Mouse (Mus musculus): Measurements from ENCODE around the gene Sgta. TPM values are rescaled to one million over a fixed set of nuclear protein-coding genes. Genes with fewer than 3 reads are reported as not detected.

Sgta gene
- polyA plus RNA-seq, 1 experiment = 66.8 TPM

DNA sequence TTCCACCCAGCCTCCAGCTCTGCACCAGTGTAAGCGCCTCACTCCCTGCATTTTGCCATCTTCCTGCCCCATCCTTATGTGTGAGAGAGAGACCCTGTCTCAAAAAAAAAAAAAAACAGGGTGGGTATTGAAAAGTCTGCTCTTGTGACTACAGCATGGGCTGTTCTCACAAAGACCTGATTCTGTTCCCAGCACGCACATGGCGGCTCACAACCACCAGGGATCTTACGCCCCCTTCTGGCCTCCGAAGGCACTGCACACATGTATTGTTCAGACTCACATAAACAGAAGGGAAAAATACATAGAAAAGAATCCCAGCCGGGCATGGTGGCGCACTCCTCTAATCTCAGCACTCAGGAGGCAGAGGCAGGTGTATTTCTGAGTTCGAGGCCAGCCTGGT, 37.2 kb downstream of the Sgta start:
- H3K27ac ChIP-seq (ENCODE audit: insufficient read depth, low read depth, low read length) = no peak overlapping the region
- H3K4me3 ChIP-seq (ENCODE audit: insufficient read depth, low read length) = no peak overlapping the region
- TF ChIP-seq POLR2A (IDR thresholded peaks at IDR 0.05; ENCODE audit: borderline replicate concordance, low read depth, low read length) = no peak
- peak; percentile 41; the same call in 1 of the 2 replicates for TF ChIP-seq CTCF (IDR thresholded peaks at IDR 0.05; ENCODE audit: low read depth, low read length)
- peaks cover 10% of the 10 kb centered on the region for H3K4me1 ChIP-seq (ENCODE audit: control insufficient read depth, insufficient read depth, low read length)

DNA sequence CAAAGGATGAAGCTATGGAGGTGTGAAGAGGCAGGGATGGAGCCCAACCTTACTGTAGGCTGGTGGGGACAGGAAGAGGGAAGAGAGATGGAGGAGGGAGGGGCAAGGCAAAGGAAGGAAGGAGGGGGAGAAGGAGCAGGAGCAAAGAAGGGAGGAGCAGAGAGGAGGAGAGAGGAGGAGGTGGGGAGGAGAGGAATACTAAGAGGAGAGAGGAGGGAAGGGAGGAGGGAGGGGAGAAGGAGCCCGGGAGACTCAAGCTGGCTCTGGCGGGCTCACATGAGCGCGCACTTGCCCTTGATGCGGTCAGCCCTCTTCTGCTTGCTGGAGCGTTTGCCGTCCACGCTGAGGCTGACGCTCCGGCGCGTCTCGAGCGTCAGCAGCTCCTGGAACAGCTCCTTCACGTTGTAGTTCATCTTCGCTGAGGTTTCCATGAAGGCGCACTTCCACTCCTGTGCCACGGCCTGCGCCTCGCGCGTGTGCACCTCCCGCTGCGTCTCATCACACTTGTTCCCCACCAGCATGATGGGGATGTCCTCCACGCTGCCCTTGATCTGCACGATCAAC, 38.4 kb downstream of the Sgta start:
- TF ChIP-seq CTCF (IDR thresholded peaks at IDR 0.05; ENCODE audit: low read depth, low read length) (no peak), POLR2A (IDR thresholded peaks at IDR 0.05; ENCODE audit: borderline replicate concordance, low read depth, low read length) (no peak)
- peak overlapping the region; percentile 9 for H3K4me3 ChIP-seq (ENCODE audit: insufficient read depth, low read length)
- no peaks in the 10 kb centered on the region; the same call in 1 of the 2 replicates for H3K4me1 ChIP-seq (ENCODE audit: control insufficient read depth, insufficient read depth, low read length)
- no peak overlapping the region for H3K27ac ChIP-seq (ENCODE audit: insufficient read depth, low read depth, low read length)

GRCm38 (mm10) chr10:81020207-81020606, 39.8 kb downstream of the Sgta start:
- Histone ChIP-seq H3K27ac (ENCODE audit: insufficient read depth, low read depth, low read length) (no peak overlapping the region), H3K4me3 (ENCODE audit: insufficient read depth, low read length) (no peak overlapping the region), H3K4me1 (ENCODE audit: control insufficient read depth, insufficient read depth, low read length) (peaks cover 1% of the 10 kb centered on the region; the same call in 1 of the 2 replicates)
- TF ChIP-seq POLR2A (IDR thresholded peaks at IDR 0.05; ENCODE audit: borderline replicate concordance, low read depth, low read length) = no peak
- TF ChIP-seq CTCF (IDR thresholded peaks at IDR 0.05; ENCODE audit: low read depth, low read length) = no peak

DNA sequence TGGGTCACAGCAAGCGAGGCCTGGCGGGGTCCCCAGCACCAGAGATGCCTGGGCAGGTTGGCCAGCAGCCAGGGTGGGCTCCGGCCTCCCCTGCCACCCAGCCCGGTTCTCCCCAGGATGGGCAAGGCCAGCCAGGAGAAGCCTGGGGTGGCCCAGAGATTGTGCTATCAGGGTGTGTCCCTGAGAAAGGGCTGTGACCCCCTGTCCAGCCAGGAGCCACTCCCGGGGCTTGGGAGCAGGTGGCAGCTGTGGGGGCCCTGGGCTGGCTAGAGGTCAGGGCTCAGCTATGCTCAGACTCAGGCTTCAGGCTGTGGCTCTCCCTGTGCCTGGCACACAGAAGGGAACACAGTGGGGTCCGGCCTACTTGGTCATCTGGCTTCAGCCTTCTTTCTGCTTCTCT, 40.3 kb downstream of the Sgta start:
- peaks cover 2% of the 10 kb centered on the region; the same call in 1 of the 2 replicates for H3K4me1 ChIP-seq (ENCODE audit: control insufficient read depth, insufficient read depth, low read length)
- TF ChIP-seq CTCF (IDR thresholded peaks at IDR 0.05; ENCODE audit: low read depth, low read length) (no peak), POLR2A (IDR thresholded peaks at IDR 0.05; ENCODE audit: borderline replicate concordance, low read depth, low read length) (no peak)
- no peak overlapping the region for H3K4me3 ChIP-seq (ENCODE audit: insufficient read depth, low read length)
- H3K27ac ChIP-seq (ENCODE audit: insufficient read depth, low read depth, low read length) = no peak overlapping the region

- TF ChIP-seq CTCF (IDR thresholded peaks at IDR 0.05; ENCODE audit: low read depth, low read length) (no peak), POLR2A (IDR thresholded peaks at IDR 0.05; ENCODE audit: borderline replicate concordance, low read depth, low read length) (no peak)
- Histone ChIP-seq H3K4me1 (ENCODE audit: control insufficient read depth, insufficient read depth, low read length) (peaks cover 5% of the 10 kb centered on the region; the same call in 1 of the 2 replicates), H3K4me3 (ENCODE audit: insufficient read depth, low read length) (no peak overlapping the region), H3K27ac (ENCODE audit: insufficient read depth, low read depth, low read length) (no peak overlapping the region)
Measured at GRCm38 (mm10) chr10:81018326-81018725, 41.7 kb downstream of the Sgta start.

DNA sequence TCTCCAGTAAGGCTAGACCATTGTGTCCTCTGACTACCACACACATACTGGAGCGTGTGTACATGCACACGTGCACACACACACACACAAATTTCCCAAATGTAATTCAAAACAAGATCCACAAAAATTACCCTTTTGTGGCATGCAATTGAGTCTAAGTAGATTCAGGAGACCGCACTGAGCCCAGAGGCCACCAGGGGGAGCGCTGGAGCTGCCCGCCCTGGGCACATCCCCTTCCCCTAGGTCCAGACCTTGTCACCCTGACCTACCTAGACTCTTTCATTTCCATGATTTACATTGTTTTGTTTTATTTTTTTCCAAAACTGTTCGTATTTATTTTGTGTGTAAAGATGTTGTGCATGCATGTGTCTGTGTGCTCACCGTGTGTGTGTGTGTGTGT, 43.3 kb downstream of the Sgta start:
- Histone ChIP-seq H3K27ac (ENCODE audit: insufficient read depth, low read depth, low read length) (no peak overlapping the region), H3K4me3 (ENCODE audit: insufficient read depth, low read length) (no peak overlapping the region), H3K4me1 (ENCODE audit: control insufficient read depth, insufficient read depth, low read length) (peaks cover 5% of the 10 kb centered on the region; the same call in 1 of the 2 replicates)
- TF ChIP-seq POLR2A (IDR thresholded peaks at IDR 0.05; ENCODE audit: borderline replicate concordance, low read depth, low read length) = no peak
- peak; percentile 90 for TF ChIP-seq CTCF (IDR thresholded peaks at IDR 0.05; ENCODE audit: low read depth, low read length)

- Histone ChIP-seq H3K4me3 (ENCODE audit: insufficient read depth, low read length) (no peak overlapping the region), H3K27ac (ENCODE audit: insufficient read depth, low read depth, low read length) (no peak overlapping the region)
- TF ChIP-seq POLR2A (IDR thresholded peaks at IDR 0.05; ENCODE audit: borderline replicate concordance, low read depth, low read length) (no peak), CTCF (IDR thresholded peaks at IDR 0.05; ENCODE audit: low read depth, low read length) (no peak)
Measured at GRCm38 (mm10) chr10:81015666-81016065, 44.3 kb downstream of the Sgta start.

DNA sequence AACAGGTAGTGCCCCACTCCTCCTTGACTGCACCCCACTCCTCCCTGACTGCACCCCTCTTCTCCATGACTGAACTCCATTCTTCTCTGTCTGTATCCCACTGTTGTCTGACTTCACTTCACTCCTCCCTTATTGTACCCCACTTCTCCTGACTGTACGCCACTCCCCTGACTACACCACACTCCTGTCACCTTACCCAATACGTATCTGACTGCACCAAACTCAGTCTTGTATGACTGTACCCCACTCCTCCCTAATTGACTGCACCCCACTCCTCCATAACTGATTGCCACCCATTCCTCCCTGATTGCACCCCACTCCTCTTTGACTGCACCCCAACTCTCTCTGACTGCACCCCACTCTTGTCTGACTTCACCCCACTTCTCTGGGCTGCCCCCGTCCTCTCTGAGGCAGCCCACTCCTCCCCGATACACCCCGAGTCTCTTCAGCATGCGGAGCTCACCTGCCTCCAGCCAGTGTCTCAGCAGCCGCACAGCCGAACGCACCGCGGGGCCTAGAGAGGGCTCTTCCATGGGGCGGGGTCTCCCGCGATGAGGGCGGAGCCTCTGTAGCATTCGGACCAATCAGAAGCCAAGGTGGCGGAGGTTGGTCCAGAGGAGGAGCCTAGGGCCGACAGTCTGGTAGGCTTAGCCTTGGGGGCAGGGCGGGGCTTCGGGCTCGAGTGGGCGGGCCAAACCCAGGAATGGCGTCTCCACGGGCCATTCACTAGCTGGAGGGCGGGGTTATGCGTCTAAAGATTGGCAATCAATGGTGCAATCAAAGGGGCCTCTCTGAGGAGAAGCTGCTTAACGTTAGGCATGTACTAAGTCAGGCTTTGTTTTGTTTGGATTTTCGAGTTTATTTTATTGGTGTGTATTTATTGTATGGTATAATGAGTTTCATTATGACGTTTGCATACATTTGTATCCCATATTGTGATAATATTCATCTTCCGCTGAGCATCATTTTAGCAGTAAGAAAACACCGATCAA, 45.3 kb downstream of the Sgta start, which contains the start of gene Gng7:
TSS of gene Gng7 (minus strand) at position 553 of the 992 bp plus-strand sequence.
- Histone ChIP-seq H3K4me1 (ENCODE audit: control insufficient read depth, insufficient read depth, low read length) (peaks cover 5% of the 10 kb centered on the region; the same call in 1 of the 2 replicates), H3K27ac (ENCODE audit: insufficient read depth, low read depth, low read length) (no peak within 1 kb of the TSS), H3K4me3 (ENCODE audit: insufficient read depth, low read length) (peak within 1 kb of the TSS; percentile 60)
- TF ChIP-seq POLR2A (IDR thresholded peaks at IDR 0.05; ENCODE audit: borderline replicate concordance, low read depth, low read length) (no peak), CTCF (IDR thresholded peaks at IDR 0.05; ENCODE audit: low read depth, low read length) (no peak)

More at GRCm38 (mm10) chr10:81015666-81016065, 44.3 kb downstream of the Sgta start:
- peaks cover 5% of the 10 kb centered on the region; the same call in 1 of the 2 replicates for H3K4me1 ChIP-seq (ENCODE audit: control insufficient read depth, insufficient read depth, low read length)

GRCm38 (mm10) chr10:81010851-81011250, 49.1 kb downstream of the Sgta start:
- peaks cover 10% of the 10 kb centered on the region for H3K4me1 ChIP-seq (ENCODE audit: control insufficient read depth, insufficient read depth, low read length)
- H3K27ac ChIP-seq (ENCODE audit: insufficient read depth, low read depth, low read length) = no peak overlapping the region
- no peak for TF ChIP-seq POLR2A (IDR thresholded peaks at IDR 0.05; ENCODE audit: borderline replicate concordance, low read depth, low read length)
- TF ChIP-seq CTCF (IDR thresholded peaks at IDR 0.05; ENCODE audit: low read depth, low read length) = no peak
- H3K4me3 ChIP-seq (ENCODE audit: insufficient read depth, low read length) = no peak overlapping the region
